Mouse (Mus musculus) ES-Bruce4 (cell line): Measurements from ENCODE around the gene Gm10842. TPM values are rescaled to one million over a fixed set of nuclear protein-coding genes. Genes with fewer than 3 reads are reported as not detected.

Experiments used
- H3K27ac ChIP-seq: 2 replicates; pipeline ENCODE4 v1.5.1; 2012; ENCODE audit warnings: low read length, inconsistent platforms; ENCODE audit not compliant: insufficient read depth
- H3K27me3 ChIP-seq: 2 replicates; pipeline ENCODE4 v1.6.1; 2012; ENCODE audit warnings: mild to moderate bottlenecking, low read length, inconsistent platforms; ENCODE audit not compliant: control insufficient read depth, poor library complexity, insufficient read depth, severe bottlenecking
- H3K36me3 ChIP-seq: 2 replicates; pipeline ENCODE4 v1.6.1; 2012; ENCODE audit warnings: inconsistent platforms, mild to moderate bottlenecking, low read length, moderate library complexity; ENCODE audit not compliant: control insufficient read depth, poor library complexity, insufficient read depth, severe bottlenecking
- H3K4me1 ChIP-seq: one replicate; pipeline ENCODE4 v1.8.1; 2011; ENCODE audit warnings: low read length; ENCODE audit not compliant: control insufficient read depth, insufficient read depth
- H3K4me3 ChIP-seq: 2 replicates; pipeline ENCODE4 v1.5.1; 2011; ENCODE audit warnings: low read depth, mild to moderate bottlenecking, low read length
- H3K9ac ChIP-seq: 2 replicates; pipeline ENCODE4 v1.6.1; 2012; ENCODE audit warnings: low read depth, mild to moderate bottlenecking, inconsistent platforms; ENCODE audit not compliant: poor library complexity, severe bottlenecking
- H3K9me3 ChIP-seq: replicated peaks from 2 replicates; pipeline ENCODE4 v1.6.1; 2012; ENCODE audit warnings: mild to moderate bottlenecking, low read length, inconsistent platforms; ENCODE audit not compliant: control insufficient read depth, poor library complexity, insufficient read depth, severe bottlenecking
- CTCF ChIP-seq: IDR thresholded peaks from one replicate; pipeline ENCODE4 v1.8.1; 2011; ENCODE audit warnings: low read depth, low read length
- EP300 ChIP-seq: IDR thresholded peaks from 2 replicates; pipeline ENCODE4 v1.6.1; 2011; ENCODE audit warnings: low read depth, low read length; ENCODE audit not compliant: insufficient read depth
- POLR2A ChIP-seq: IDR thresholded peaks from one replicate; pipeline ENCODE4 v1.8.1; 2011; ENCODE audit warnings: low read length; ENCODE audit not compliant: insufficient read depth
- polyA plus RNA-seq: library from polyadenylated mRNA; stranded (reverse); fragments of >200 nt; gene quantifications from 2 replicates; pipeline ENCODE4 v1.2.4, GENCODE M21; 2011; ENCODE audit warnings: low read depth; ENCODE audit not compliant: missing spikeins, insufficient read depth, insufficient read length

Gm10842 gene
- polyA plus RNA-seq, 1 experiment, result not detected

GRCm38 (mm10) chr11:105150691-105151090 is 4.0 kb downstream of the Gm10842 start:
- peak overlapping the region; percentile 51 for H3K27ac ChIP-seq
- no peak overlapping the region for H3K4me3 ChIP-seq
- TF ChIP-seq EP300, result no peak
- TF ChIP-seq POLR2A, result no peak
- TF ChIP-seq CTCF, result no peak
- H3K9ac ChIP-seq, result peak overlapping the region; percentile 4
- H3K27me3 ChIP-seq, result no peaks in the 10 kb centered on the region
- H3K4me1 ChIP-seq, result peaks cover 10% of the 10 kb centered on the region
- H3K36me3 ChIP-seq, result no peaks in the 10 kb centered on the region
- no peaks in the 10 kb centered on the region for H3K9me3 ChIP-seq

- peak overlapping the region; percentile 51 for H3K27ac ChIP-seq
- H3K9ac ChIP-seq, result peak overlapping the region; percentile 4
- H3K4me3 ChIP-seq, result peak overlapping the region; percentile 21
- TF ChIP-seq POLR2A (no peak), CTCF (no peak), EP300 (no peak)
- H3K27me3 ChIP-seq, result no peaks in the 10 kb centered on the region
- H3K4me1 ChIP-seq, result peaks cover 10% of the 10 kb centered on the region
- H3K36me3 ChIP-seq, result no peaks in the 10 kb centered on the region
- H3K9me3 ChIP-seq, result no peaks in the 10 kb centered on the region
Measured at GRCm38 (mm10) chr11:105151226-105152016, 4.7 kb downstream of the Gm10842 start.

DNA sequence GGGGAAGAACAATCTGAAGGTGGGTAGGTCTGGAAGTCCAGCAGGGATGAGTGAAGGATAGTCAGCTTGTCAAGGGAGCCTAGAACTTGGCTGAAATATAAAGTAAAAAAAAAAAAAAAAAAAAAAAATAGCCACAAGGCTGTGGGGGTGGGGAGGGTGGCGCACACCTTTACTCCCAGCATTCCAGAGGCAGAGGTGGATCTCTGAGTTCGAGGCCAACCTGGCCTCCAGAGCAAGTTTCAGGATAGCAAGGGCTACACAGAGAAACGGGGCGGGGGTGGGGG is 5.3 kb downstream of the Gm10842 start:
- Histone ChIP-seq H3K9me3 (no peaks in the 10 kb centered on the region), H3K9ac (peak overlapping the region; percentile 4), H3K27me3 (no peaks in the 10 kb centered on the region), H3K4me1 (peaks cover 10% of the 10 kb centered on the region), H3K27ac (peak overlapping the region; percentile 51), H3K4me3 (peak overlapping the region; percentile 21; the same call in 1 of the 2 replicates), H3K36me3 (no peaks in the 10 kb centered on the region)
- TF ChIP-seq CTCF, result no peak
- 0 out of 2 replicates have a peak, but pooled peaks have one; percentile 6 for TF ChIP-seq EP300

GRCm38 (mm10) chr11:105152357-105152899 is 5.7 kb downstream of the Gm10842 start:
- no peaks in the 10 kb centered on the region for H3K27me3 ChIP-seq
- H3K4me3 ChIP-seq, result no peak overlapping the region
- H3K4me1 ChIP-seq, result peaks cover 10% of the 10 kb centered on the region
- H3K27ac ChIP-seq, result peak overlapping the region; percentile 46; the same call in 1 of the 2 replicates
- no peak for TF ChIP-seq POLR2A
- peak; percentile 64; the same call in 1 of the 2 replicates for TF ChIP-seq EP300
- H3K9ac ChIP-seq, result peak overlapping the region; percentile 4
- no peaks in the 10 kb centered on the region for H3K9me3 ChIP-seq
- no peaks in the 10 kb centered on the region for H3K36me3 ChIP-seq

DNA sequence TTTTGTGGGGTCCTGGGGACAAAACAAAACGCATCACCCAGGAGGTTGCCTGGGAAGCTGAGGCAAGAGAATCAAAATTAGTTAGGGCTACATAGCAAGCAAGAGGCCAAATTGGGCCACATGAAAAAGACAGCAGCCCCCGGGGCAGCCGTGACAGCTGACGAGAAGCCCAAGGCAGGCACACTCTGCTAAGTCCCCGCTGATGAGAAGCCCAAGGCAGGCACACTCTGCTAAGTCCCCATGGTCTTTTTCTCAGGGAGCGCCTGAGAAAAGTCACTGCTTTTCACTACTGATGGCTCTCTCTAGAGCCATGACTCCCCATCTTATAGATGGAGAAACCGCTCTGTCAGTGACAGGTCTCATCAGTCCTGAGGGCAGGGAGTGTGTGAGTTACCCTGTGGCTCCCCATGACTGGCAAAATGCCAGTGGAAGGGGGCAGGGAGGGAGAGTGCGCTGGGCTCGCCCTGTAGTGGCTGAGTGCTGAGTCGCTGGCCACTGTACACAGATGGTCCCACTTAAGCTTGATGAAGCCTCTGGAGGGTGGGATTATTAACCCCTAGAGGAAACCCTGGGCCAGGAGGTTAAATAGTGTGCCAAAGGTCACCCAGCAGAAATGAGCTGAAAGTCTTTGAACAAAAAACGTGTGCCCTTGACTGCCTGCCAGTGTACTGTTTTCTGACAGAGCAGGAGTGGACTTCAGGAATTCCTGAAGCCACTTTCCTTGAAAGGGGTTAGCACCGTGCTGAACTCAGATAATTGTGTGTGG is 6.6 kb downstream of the Gm10842 start:
- Histone ChIP-seq H3K27ac (peak overlapping the region; percentile 16; the same call in 1 of the 2 replicates), H3K36me3 (no peaks in the 10 kb centered on the region), H3K4me3 (no peak overlapping the region), H3K9ac (no peak overlapping the region), H3K4me1 (peaks cover 10% of the 10 kb centered on the region), H3K27me3 (no peaks in the 10 kb centered on the region), H3K9me3 (no peaks in the 10 kb centered on the region)
- TF ChIP-seq POLR2A (no peak), EP300 (no peak), CTCF (no peak)

DNA sequence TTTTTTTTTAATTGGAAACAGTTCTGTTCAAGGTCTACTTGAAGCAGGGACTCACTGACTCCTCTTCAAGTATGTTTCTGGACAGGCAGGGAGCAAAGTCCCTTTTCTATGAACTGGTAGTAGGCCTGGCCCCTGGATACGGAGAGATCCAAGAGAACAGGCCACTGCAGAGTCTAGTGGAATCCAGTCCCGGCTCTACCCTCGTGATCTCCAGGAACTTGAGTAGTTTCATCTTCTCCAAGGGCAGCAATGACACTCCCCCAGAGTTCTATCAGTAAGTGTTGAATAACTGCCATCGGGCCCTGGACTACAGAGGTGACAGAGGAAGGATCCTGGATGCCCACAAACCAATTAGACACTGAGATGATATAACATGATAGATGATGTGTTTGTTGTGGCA is 9.2 kb downstream of the Gm10842 start:
- Histone ChIP-seq H3K27me3 (no peaks in the 10 kb centered on the region), H3K4me1 (peaks cover 10% of the 10 kb centered on the region), H3K9me3 (no peaks in the 10 kb centered on the region), H3K9ac (0 out of 2 replicates have a peak overlapping the region, but pooled peaks have one; percentile 31), H3K36me3 (no peaks in the 10 kb centered on the region), H3K4me3 (no peak overlapping the region), H3K27ac (no peak overlapping the region)
- TF ChIP-seq POLR2A, result no peak
- no peak for TF ChIP-seq CTCF
- no peak for TF ChIP-seq EP300
